Mouse (Mus musculus) v-Abl transformed pro-B cells (cell line): ENCODE measurements around the gene Lcorl.
"Not testable (repeated sequence)": the region's sequence is repeated elsewhere in the genome, so short reads cannot be mapped to it uniquely, and the experiment has no call there.

Experiments used
- in situ Hi-C, 2 experiments: fragments of 400-800 bp; cut with MboI; formaldehyde crosslinking; loops; one replicate each; pipeline ENCODE4 v1.15.1; 2025; ENCODE audit not compliant: unreplicated experiment in 2 of 2

Lcorl gene

GRCm38 (mm10) chr5:45718848-45719488 is 138.4 kb downstream of the Lcorl start:
- in situ Hi-C loops, result no loop called here

GRCm38 (mm10) chr5:45709653-45710052 is 147.8 kb downstream of the Lcorl start:
- in situ Hi-C loops, result no loop called here

GRCm38 (mm10) chr5:45706811-45707210 is 150.6 kb downstream of the Lcorl start:
- in situ Hi-C loops, result no loop called here

- in situ Hi-C loops, result loop anchor here (25.0 kb wide), 2 partner anchors 1479 to 1804 kb away; no protein-coding TSS in a partner anchor
Observed at GRCm38 (mm10) chr5:45691678-45692077, 165.7 kb downstream of the Lcorl start.

GRCm38 (mm10) chr5:45690802-45691201 is 166.6 kb downstream of the Lcorl start:
- in situ Hi-C loops, result loop anchor here (25.0 kb wide), 2 partner anchors 1479 to 1804 kb away; no protein-coding TSS in a partner anchor

- in situ Hi-C loops, result loop anchor here (10.0 to 25.0 kb wide), 4 partner anchors 156 to 1802 kb away; partner anchors contain the start of gene Tapt1 (in 1 of the 2)
Observed at GRCm38 (mm10) chr5:45689152-45689551, 168.3 kb downstream of the Lcorl start.

- in situ Hi-C loops, result loop anchor here (10.0 to 25.0 kb wide), 4 partner anchors 159 to 1799 kb away; partner anchors contain the start of gene Tapt1 (in 1 of the 2)
Observed at GRCm38 (mm10) chr5:45686223-45686622, 171.2 kb downstream of the Lcorl start.

GRCm38 (mm10) chr5:45685243-45685642 is 172.2 kb downstream of the Lcorl start:
- in situ Hi-C loops, result loop anchor here (10.0 to 25.0 kb wide), 4 partner anchors 160 to 1798 kb away; partner anchors contain the start of gene Tapt1 (in 1 of the 2)

GRCm38 (mm10) chr5:45683388-45683787 is 174.0 kb downstream of the Lcorl start:
- in situ Hi-C loops, result loop anchor here (5.0 to 25.0 kb wide), 5 partner anchors 161 to 1796 kb away; partner anchors contain the start of gene Tapt1 (in 1 of the 2)

- in situ Hi-C loops, result loop anchor here (5.0 to 25.0 kb wide), 6 partner anchors 155 to 1793 kb away; partner anchors contain the start of gene Tapt1 (in 1 of the 2)
Observed at GRCm38 (mm10) chr5:45679955-45680354, 177.5 kb downstream of the Lcorl start.

- in situ Hi-C loops, result loop anchor here (10.0 to 25.0 kb wide), 3 partner anchors 157 to 1790 kb away; no protein-coding TSS in a partner anchor
Observed at GRCm38 (mm10) chr5:45677639-45678038, 179.8 kb downstream of the Lcorl start.

- in situ Hi-C loops, result loop anchor here (10.0 to 25.0 kb wide), 3 partner anchors 160 to 1788 kb away; no protein-coding TSS in a partner anchor
Observed at GRCm38 (mm10) chr5:45675032-45675431, 182.4 kb downstream of the Lcorl start.

GRCm38 (mm10) chr5:45670894-45671494 is 186.4 kb downstream of the Lcorl start:
- in situ Hi-C loops, result loop anchor here in 1 of 2 experiments (5.0 to 10.0 kb wide), 2 partner anchors 164 to 676 kb away; no protein-coding TSS in a partner anchor

- in situ Hi-C loops, result loop anchor here in 1 of 2 experiments (5.0 to 10.0 kb wide), 2 partner anchors 165 to 677 kb away; no protein-coding TSS in a partner anchor
Observed at GRCm38 (mm10) chr5:45670280-45670670, 187.1 kb downstream of the Lcorl start.

- in situ Hi-C loops, result loop anchor here (5.0 to 10.0 kb wide), 5 partner anchors 132 to 678 kb away; no protein-coding TSS in a partner anchor
Observed at GRCm38 (mm10) chr5:45669598-45670279, 187.7 kb downstream of the Lcorl start, which contains the start of gene Ncapg. Ncapg (plus strand) TSS chr5:45669919.

- in situ Hi-C loops, result loop anchor here (5.0 to 10.0 kb wide), 3 partner anchors 132 to 197 kb away; no protein-coding TSS in a partner anchor
Observed at GRCm38 (mm10) chr5:45669234-45669597, 188.2 kb downstream of the Lcorl start.

GRCm38 (mm10) chr5:45668831-45669230 is 188.6 kb downstream of the Lcorl start:
- in situ Hi-C loops, result loop anchor here (5.0 to 10.0 kb wide), 3 partner anchors 132 to 197 kb away; no protein-coding TSS in a partner anchor

GRCm38 (mm10) chr5:45668324-45668723 is 189.1 kb downstream of the Lcorl start:
- in situ Hi-C loops, result loop anchor here (5.0 to 10.0 kb wide), 3 partner anchors 131 to 196 kb away; no protein-coding TSS in a partner anchor

GRCm38 (mm10) chr5:45658406-45658805 is 199.0 kb downstream of the Lcorl start:
- in situ Hi-C loops, result not testable (repeated sequence)

- in situ Hi-C loops, result no loop called here
Observed at GRCm38 (mm10) chr5:45651026-45651703, 206.2 kb downstream of the Lcorl start.
